Mouse (Mus musculus) kidney, embryonic 16.5 days (tissue): ENCODE measurements around the gene Efcab7. TPM values are rescaled to one million over a fixed set of nuclear protein-coding genes. Genes with fewer than 3 reads are reported as not detected.

ENCODE experiments used
- ATAC-seq: fragments of 200-750 bp; cut with Nextera tagmentation; 2 replicates; pipeline ENCODE4 v1.8.0; 2017; ENCODE audit warnings: moderate TSS enrichment; ENCODE audit not compliant: low FRiP score, low TSS enrichment
- H3K27ac ChIP-seq: fragments of 300-500 bp; sonication (generic); 2 replicates; pipeline ENCODE4 v1.5.1; 2014; ENCODE audit warnings: low read length
- H3K27me3 ChIP-seq: fragments of 300-500 bp; sonication (generic); 2 replicates; pipeline ENCODE4 v1.6.1; 2014; ENCODE audit warnings: low read length, control low read depth, mixed read lengths; ENCODE audit not compliant: insufficient read depth
- H3K36me3 ChIP-seq: fragments of 300-500 bp; sonication (generic); 2 replicates; pipeline ENCODE4 v1.6.1; 2014; ENCODE audit warnings: low read length, control low read depth, mixed read lengths; ENCODE audit not compliant: insufficient read depth
- H3K4me1 ChIP-seq: fragments of 300-500 bp; sonication (generic); 2 replicates; pipeline ENCODE4 v1.6.1; 2014; ENCODE audit warnings: low read length, control low read depth, mixed read lengths; ENCODE audit not compliant: insufficient read depth
- H3K4me2 ChIP-seq: fragments of 300-500 bp; sonication (generic); replicated peaks from 2 replicates; pipeline ENCODE4 v1.6.1; 2014; ENCODE audit warnings: low read depth, low read length
- H3K4me3 ChIP-seq: fragments of 300-500 bp; sonication (generic); 2 replicates; pipeline ENCODE4 v1.5.1; 2014; ENCODE audit warnings: mild to moderate bottlenecking, low read length
- H3K9ac ChIP-seq: fragments of 300-500 bp; sonication (generic); replicated peaks from 2 replicates; pipeline ENCODE4 v1.6.1; 2014; ENCODE audit warnings: low read length
- H3K9me3 ChIP-seq: fragments of 300-500 bp; sonication (generic); 2 replicates; pipeline ENCODE4 v1.6.1; 2016; ENCODE audit warnings: low read length, control low read depth
- WGBS: fragments of 180-500 bp; shearing (Covaris S2); extraction: QIAGEN DNeasy Blood & Tissue Kit; methylation state at CpG from one replicate; pipeline ENCODE4 v1.1.7; 2014; 5-methylcytosine and 5-hydroxymethylcytosine counted together
- polyA plus RNA-seq: library from polyadenylated mRNA; unstranded; fragments of >200 nt; fragmentation: Nextera tagmentation; extraction: Ambion mirVana; gene quantifications from 2 replicates; pipeline ENCODE4 v1.2.1, GENCODE M21; 2015

The Efcab7 gene
- polyA plus RNA-seq, 1 experiment from 2014 or later, result 21.4 TPM

DNA sequence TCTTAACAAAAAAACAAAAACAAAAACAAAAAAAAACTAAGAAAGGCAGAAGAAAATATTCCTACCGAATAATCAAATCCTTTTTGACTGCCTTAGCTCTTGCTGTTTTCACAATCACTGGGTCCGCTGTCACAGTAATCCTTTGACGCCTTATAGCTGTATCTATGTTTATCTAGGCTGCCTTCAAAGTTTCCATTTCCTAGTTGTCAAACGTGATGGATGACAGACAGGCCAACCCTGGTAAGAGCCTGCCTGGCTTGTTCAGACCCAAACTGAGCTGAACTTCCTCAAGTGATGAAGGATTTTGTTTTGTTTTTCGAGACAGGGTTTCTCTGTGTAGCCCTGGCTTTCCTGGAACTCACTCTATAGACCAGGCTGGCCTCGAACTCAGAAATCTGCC lies 99.5 kb downstream of the Efcab7 start:
- ATAC-seq, result no peak
- no peak overlapping the region for H3K27ac ChIP-seq
- H3K4me2 ChIP-seq, result no peak overlapping the region
- 57% methylated on average over 6 of the region's 6 CpGs for WGBS
- no peak overlapping the region for H3K4me3 ChIP-seq
- H3K4me1 ChIP-seq, result peaks cover 17% of the 10 kb centered on the region
- H3K27me3 ChIP-seq, result no peaks in the 10 kb centered on the region
- no peaks in the 10 kb centered on the region for H3K36me3 ChIP-seq
- no peak overlapping the region for H3K9ac ChIP-seq
- no peaks in the 10 kb centered on the region for H3K9me3 ChIP-seq

DNA sequence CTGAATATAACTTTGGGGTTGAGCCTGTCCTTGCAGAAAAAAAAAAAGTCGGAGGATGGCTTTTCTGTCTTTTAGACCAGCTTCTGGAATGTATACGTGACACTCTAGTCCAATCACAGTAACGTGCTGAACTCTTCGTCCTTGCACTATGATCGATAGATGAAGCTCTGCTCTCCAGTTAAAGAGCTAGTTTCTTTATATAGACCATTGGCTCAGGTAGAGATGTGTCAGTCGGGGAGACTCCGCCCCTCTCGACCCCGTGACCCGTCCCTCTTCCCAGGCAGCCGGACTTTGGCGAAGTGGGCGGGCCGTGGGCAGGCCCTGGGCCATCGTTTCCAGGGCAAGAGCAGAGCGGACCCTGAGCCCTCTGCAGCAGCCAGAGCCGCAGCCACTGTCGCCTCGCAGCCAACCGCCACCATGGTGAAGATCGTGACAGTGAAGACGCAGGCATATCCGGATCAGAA lies 100.2 kb downstream of the Efcab7 start, which contains the start of gene Pgm1:
Pgm1 (plus strand) TSS at position 266 of the 464 bp plus-strand sequence.
- Histone ChIP-seq H3K27me3 (no peaks in the 10 kb centered on the region), H3K27ac (peak within 1 kb of the TSS; percentile 95), H3K4me3 (peak within 1 kb of the TSS; percentile 76), H3K4me2 (peak within 1 kb of the TSS; percentile 94), H3K4me1 (peaks cover 17% of the 10 kb centered on the region), H3K9me3 (no peaks in the 10 kb centered on the region), H3K36me3 (no peaks in the 10 kb centered on the region), H3K9ac (peak within 1 kb of the TSS; percentile 79)
- peak; percentile 92 for ATAC-seq
- 3% methylated on average over 23 of the region's 23 CpGs for WGBS

DNA sequence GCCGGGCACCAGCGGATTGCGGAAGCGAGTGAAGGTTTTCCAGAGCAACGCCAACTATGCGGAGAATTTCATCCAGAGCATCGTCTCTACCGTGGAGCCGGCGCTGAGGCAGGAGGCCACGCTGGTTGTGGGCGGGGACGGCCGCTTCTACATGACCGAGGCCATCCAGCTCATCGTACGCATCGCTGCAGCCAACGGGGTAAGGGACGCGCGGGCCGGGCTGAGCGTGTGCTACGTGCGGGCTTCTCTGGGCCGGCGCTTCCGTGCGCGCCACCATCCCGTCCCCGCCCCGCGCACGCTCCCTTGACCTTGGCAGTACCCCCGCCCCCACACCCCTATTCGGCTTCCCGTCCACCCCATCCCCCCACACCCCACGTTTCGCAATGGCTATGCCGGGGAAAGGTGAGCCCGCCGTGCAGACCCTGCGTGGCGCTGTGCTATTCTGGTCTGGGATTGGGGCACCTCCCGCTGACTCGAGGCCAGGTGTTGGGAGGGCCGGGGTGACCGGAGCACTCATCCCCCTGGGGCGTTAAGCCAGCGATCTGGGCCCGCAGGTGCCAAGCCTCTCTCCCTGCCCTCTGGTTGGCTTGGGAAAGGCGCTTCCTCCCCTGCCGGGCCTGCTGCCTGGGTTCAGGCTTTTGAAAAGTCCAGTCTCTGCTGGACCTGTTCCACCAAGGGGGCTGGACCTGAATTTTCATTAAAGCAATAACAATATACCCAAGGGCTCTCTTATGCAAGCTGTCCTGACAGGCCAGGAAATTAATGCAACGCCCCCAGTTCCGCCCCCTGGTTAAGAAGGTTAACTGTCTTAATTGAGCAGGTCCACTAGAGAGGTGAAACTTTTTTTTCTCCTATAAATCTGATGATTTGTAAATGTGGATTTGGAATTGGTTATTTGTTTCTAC lies 100.9 kb downstream of the Efcab7 start, which contains the start of gene Itgb3bp:
Itgb3bp (minus strand) TSS at position 201 of the 905 bp plus-strand sequence.
- ATAC-seq, result peak; percentile 95
- H3K27me3 ChIP-seq, result no peaks in the 10 kb centered on the region
- H3K4me3 ChIP-seq, result peak within 1 kb of the TSS; percentile 76
- WGBS, result under 1% methylated on average over 53 of the region's 57 CpGs
- H3K36me3 ChIP-seq, result no peaks in the 10 kb centered on the region
- H3K9me3 ChIP-seq, result no peaks in the 10 kb centered on the region
- H3K4me2 ChIP-seq, result peak within 1 kb of the TSS; percentile 94
- H3K4me1 ChIP-seq, result peaks cover 17% of the 10 kb centered on the region
- H3K9ac ChIP-seq, result peak within 1 kb of the TSS; percentile 79
- H3K27ac ChIP-seq, result peak within 1 kb of the TSS; percentile 95

DNA sequence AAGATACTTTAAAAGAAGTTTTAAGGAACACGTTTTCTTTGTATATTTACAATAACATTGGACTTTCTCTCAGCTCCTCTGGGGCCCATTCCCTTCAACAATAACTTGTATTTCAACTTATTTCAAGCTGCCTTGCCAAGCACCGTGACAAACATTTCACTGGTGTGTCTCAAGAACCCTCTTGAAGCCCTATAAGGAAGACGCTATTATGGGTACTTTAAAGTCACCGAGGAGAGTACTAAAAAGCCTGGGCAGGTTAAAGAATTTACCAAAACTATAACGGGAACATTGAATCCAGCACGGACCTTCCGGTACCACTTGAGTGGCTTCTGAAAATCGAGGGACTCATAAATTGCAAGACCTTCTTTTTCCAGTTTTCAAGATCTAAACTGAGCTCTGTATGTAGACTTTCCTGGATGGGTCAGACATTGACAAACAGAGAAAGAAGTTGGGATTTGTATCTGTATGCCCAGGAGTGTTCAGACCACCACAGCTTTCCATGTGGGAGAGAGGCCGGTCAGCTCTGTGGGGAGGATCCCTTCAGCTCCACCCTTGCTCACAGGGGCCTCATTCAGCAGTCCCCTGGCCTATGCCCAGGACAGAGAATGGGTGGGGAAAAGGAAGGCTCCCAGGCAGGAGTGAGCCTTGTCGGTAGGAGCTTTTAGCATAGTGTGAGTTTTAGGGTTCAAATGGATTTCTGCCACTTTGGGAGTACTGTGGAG lies 101.7 kb downstream of the Efcab7 start:
- 46% methylated on average over 10 of the region's 10 CpGs for WGBS

DNA sequence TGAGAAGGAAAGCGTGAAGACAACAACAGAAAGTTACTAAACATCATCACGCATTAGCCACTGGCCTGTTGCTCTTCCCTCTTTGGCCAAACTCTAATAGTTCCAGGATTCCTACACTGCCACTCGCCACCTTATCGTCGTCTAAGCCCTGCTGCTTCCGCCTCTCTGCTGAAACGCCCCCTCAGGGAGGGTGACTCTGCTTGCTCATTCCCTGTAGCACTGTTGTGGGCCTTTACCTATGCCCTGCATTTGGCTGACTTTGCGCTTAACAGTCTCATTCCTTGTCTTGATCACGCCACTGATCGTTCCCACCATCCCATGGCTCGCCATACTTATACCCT lies 102.2 kb downstream of the Efcab7 start:
- H3K36me3 ChIP-seq, result no peaks in the 10 kb centered on the region
- no peak overlapping the region for H3K27ac ChIP-seq
- no peak for ATAC-seq
- WGBS, result 68% methylated on average over 11 of the region's 11 CpGs
- H3K9me3 ChIP-seq, result no peaks in the 10 kb centered on the region
- H3K4me2 ChIP-seq, result peak overlapping the region; percentile 94
- H3K4me3 ChIP-seq, result peak overlapping the region; percentile 76; the same call in 1 of the 2 replicates
- H3K27me3 ChIP-seq, result no peaks in the 10 kb centered on the region
- 0 out of 2 replicates have a peak overlapping the region, but pooled peaks have one; percentile 14 for H3K9ac ChIP-seq
- H3K4me1 ChIP-seq, result peaks cover 17% of the 10 kb centered on the region

More for the DNA sequence above, 101.7 kb downstream of the Efcab7 start:
- Histone ChIP-seq H3K27ac (no peak overlapping the region), H3K27me3 (no peaks in the 10 kb centered on the region), H3K4me1 (peaks cover 17% of the 10 kb centered on the region), H3K4me2 (peak overlapping the region; percentile 94), H3K4me3 (peak overlapping the region; percentile 76), H3K9ac (0 out of 2 replicates have a peak overlapping the region, but pooled peaks have one; percentile 14), H3K36me3 (no peaks in the 10 kb centered on the region), H3K9me3 (no peaks in the 10 kb centered on the region)
- no peak for ATAC-seq

DNA sequence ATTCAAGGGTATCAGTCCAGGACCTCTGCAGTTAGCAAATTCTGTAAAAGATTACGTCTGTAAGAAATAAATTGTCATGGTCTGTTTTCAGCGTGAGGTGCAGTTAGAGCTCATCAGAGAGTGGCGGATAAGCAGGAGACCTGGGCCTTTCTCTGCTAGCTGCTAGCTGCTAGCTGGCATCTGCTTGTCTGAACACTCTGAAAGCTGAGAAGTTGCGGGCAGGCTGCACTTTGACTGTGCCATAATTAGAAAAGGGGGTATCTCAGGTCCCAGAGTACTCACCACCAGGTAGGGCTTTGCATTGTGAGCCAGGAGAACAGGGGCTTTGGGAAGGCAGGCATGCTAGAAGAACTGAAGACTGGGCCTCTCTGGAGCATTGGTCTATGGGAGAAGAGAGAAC lies 102.8 kb downstream of the Efcab7 start:
- Histone ChIP-seq H3K4me3 (no peak overlapping the region), H3K27ac (no peak overlapping the region), H3K4me2 (no peak overlapping the region), H3K27me3 (no peaks in the 10 kb centered on the region), H3K9me3 (no peaks in the 10 kb centered on the region), H3K4me1 (peaks cover 17% of the 10 kb centered on the region), H3K36me3 (no peaks in the 10 kb centered on the region), H3K9ac (no peak overlapping the region)
- ATAC-seq, result no peak
- 84% methylated on average over 4 of the region's 4 CpGs for WGBS

DNA sequence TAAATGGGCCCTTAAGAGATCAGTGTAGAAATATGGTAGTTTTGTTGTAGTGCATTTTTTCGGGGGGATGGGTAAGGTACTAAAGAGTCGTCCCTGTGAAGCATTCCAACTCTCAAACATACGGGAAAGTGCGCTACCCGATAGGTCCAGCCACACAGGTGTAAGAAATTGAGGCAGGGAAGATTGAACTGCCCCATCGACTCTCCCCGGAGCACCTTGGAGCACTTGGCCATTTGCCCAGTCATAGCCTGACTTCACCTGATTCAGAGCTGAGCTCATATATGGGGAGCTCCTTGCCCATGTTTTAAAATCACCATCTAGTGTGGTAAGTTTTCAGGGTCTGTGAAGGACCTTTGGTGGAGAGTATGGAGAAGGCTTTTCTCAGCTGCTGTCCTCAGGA lies 105.9 kb downstream of the Efcab7 start:
- Histone ChIP-seq H3K4me2 (no peak overlapping the region), H3K36me3 (no peaks in the 10 kb centered on the region), H3K4me3 (no peak overlapping the region), H3K9me3 (no peaks in the 10 kb centered on the region), H3K9ac (no peak overlapping the region), H3K4me1 (peaks cover 12% of the 10 kb centered on the region), H3K27ac (no peak overlapping the region), H3K27me3 (no peaks in the 10 kb centered on the region)
- 81% methylated on average over 7 of the region's 7 CpGs for WGBS
- ATAC-seq, result no peak

DNA sequence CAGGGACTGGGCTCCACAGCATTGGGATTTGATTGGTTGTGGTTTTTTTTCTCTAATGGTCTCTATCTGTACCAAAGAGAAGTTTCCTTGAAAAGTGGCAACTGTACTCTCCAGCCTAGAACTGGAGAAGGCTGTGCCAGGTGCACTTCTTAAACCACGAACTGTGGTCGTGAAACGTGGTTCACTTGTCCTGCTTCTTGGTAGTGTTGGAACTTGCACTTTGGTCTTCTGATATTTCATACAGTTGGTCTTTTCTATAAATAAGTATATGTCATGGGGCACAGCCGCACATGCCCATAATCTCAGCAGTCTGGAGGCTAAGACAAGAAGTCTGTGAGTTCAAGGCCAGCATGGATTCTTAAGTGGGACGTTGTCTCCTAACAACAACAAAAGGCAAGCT lies 107.3 kb downstream of the Efcab7 start:
- no peak overlapping the region for H3K4me2 ChIP-seq
- no peaks in the 10 kb centered on the region for H3K27me3 ChIP-seq
- no peak overlapping the region for H3K4me3 ChIP-seq
- no peak overlapping the region for H3K27ac ChIP-seq
- 86% methylated on average over 5 of the region's 5 CpGs for WGBS
- H3K36me3 ChIP-seq, result no peaks in the 10 kb centered on the region
- ATAC-seq, result no peak
- no peaks in the 10 kb centered on the region for H3K9me3 ChIP-seq
- peaks cover 3% of the 10 kb centered on the region; the same call in 1 of the 2 replicates for H3K4me1 ChIP-seq
- H3K9ac ChIP-seq, result no peak overlapping the region

DNA sequence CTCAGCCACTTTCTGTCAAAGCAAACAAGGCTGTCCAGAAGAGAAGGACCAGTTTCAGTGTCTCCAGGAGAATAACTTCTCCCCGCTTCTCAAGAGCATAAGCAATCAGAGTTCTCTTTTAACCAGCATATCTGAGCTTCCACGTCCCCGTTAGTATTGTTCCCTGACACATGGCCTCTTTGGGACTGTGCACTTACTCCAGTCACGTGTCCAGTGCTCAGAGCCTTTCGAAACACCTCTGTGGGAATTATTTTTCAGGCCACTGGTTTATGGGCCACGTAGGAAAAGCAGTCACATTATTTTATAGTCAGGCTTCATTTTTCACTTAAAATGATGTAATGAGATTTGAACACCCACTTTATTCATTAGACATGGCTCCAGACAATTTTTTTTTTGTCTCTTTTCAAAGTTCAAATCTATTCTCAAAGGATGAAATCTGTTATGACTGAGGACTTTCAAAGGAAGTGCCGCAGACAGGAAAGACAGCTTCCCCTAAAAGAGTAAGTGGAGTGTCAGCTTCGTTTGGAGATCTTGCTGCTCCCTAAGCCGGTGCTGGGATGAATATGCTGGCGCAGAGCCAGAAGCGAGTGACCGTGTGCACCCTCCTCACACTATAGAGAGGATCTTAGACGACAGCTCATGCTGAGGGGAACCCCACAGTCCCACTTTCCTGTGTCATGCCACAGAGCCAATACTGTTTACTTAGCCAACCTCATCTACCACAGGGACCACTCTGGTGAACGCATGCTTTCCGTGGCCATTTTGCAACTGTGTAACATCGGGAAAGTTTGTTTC lies 110.9 kb downstream of the Efcab7 start:
- WGBS, result 63% methylated on average over 16 of the region's 16 CpGs
- no peak overlapping the region for H3K27ac ChIP-seq
- no peak for ATAC-seq
- no peak overlapping the region for H3K4me2 ChIP-seq
- H3K27me3 ChIP-seq, result no peaks in the 10 kb centered on the region
- no peak overlapping the region for H3K4me3 ChIP-seq
- no peaks in the 10 kb centered on the region for H3K36me3 ChIP-seq
- H3K4me1 ChIP-seq, result no peaks in the 10 kb centered on the region
- no peak overlapping the region for H3K9ac ChIP-seq
- no peaks in the 10 kb centered on the region for H3K9me3 ChIP-seq
